8 mouse cellular contexts compared by ENCODE assay signal in the genomic region with DNA sequence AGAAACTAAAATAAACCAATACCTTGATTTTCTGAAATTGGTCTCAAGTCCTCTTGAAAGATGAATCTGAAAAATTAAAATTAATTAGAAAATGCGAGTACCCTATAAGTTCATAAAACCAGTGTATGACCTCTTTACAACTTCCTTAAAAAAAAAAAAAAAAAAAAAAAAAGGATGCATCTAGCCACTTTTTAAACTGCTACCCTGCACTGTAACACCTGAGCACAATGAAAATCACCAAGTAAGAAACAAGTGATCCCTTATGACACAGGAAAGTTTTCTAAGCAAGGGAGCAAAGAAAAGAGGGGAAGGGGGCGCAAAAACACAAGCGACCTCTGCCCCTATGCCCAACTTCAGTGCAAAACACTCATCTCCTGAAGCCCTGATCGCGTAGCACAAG. TPM values are rescaled to one million over a fixed set of nuclear protein-coding genes. Genes with fewer than 3 reads are reported as not detected.
DNase-seq lines count a peak whose midpoint lies in the region; ATAC-seq and TF ChIP-seq lines count a peak whose summit lies in the region.

No protein-coding gene starts in this region.

- peaks cover 38% of the 10 kb centered on the region for H3K79me2 ChIP-seq in myocyte (ENCODE audit: control insufficient read depth, insufficient read depth)

- H3K36me3 ChIP-seq in kidney, embryonic 16.5 days (ENCODE audit: insufficient read depth, low read length): peaks cover 16% of the 10 kb centered on the region; the same call in 1 of the 2 replicates
- peaks cover 28% of the 10 kb centered on the region for H3K36me3 ChIP-seq in embryonic facial prominence, embryonic 10.5 days (replicated peaks)
- H3K36me3 ChIP-seq in intestine, embryonic 15.5 days: 0 out of 2 replicates have a peak, but pooled peaks cover 4% of the 10 kb centered on the region
- peaks cover 4% of the 10 kb centered on the region for H3K36me3 ChIP-seq in myocyte (ENCODE audit: control insufficient read depth, insufficient read depth)

- peak overlapping the region; percentile 95 for H3K4me3 ChIP-seq in kidney, embryonic 16.5 days (ENCODE audit: low read length)
- H3K4me3 ChIP-seq in embryonic facial prominence, embryonic 10.5 days: peak overlapping the region; percentile 90
- peak overlapping the region; percentile 71 for H3K4me3 ChIP-seq in intestine, embryonic 15.5 days (replicated peaks)
- peak overlapping the region; percentile 65 for H3K4me3 ChIP-seq in myocyte

- whole genome bisulfite sequencing in kidney, embryonic 16.5 days: under 1% methylated on average over 5 of the region's 5 CpGs
- WGBS in embryonic facial prominence, embryonic 10.5 days: under 1% methylated on average over 5 of the region's 5 CpGs
- WGBS in intestine, embryonic 15.5 days: 2% methylated on average over 5 of the region's 5 CpGs

- TF ChIP-seq POLR2A in myocyte (IDR thresholded peaks at IDR 0.05; ENCODE audit: insufficient read length, low read depth): no peak

- no peak; the same call in 1 of the 2 replicates for ATAC-seq in kidney, embryonic 16.5 days (ENCODE audit: low FRiP score, low TSS enrichment)
- no peak; the same call in 1 of the 2 replicates for ATAC-seq in intestine, embryonic 15.5 days

- no peaks in the 10 kb centered on the region for H3K27me3 ChIP-seq in kidney, embryonic 16.5 days (ENCODE audit: insufficient read depth, low read length)
- H3K27me3 ChIP-seq in embryonic facial prominence, embryonic 10.5 days (replicated peaks; ENCODE audit: low read depth, poor library complexity, severe bottlenecking): no peaks in the 10 kb centered on the region
- H3K27me3 ChIP-seq in intestine, embryonic 15.5 days (replicated peaks): no peaks in the 10 kb centered on the region
- H3K27me3 ChIP-seq in myocyte (ENCODE audit: control insufficient read depth, insufficient read depth, insufficient read length): no peaks in the 10 kb centered on the region

- DNase-seq in kidney, postnatal 4 days: no peak
- DNase-seq in embryonic facial prominence, embryonic 10.5 days (ENCODE audit: low spot score): no peak
- no peak for DNase-seq in thymus, postnatal 14 days
- no peak for DNase-seq in gastrocnemius, postnatal 4 days (ENCODE audit: low spot score in 2 of 2)
- DNase-seq in thymus, postnatal 4 days: no peak

- no peaks in the 10 kb centered on the region for H3K9me3 ChIP-seq in kidney, embryonic 16.5 days (ENCODE audit: low read length)
- H3K9me3 ChIP-seq in embryonic facial prominence, embryonic 10.5 days: no peaks in the 10 kb centered on the region
- H3K9me3 ChIP-seq in intestine, embryonic 15.5 days: no peaks in the 10 kb centered on the region

- peak overlapping the region; percentile 62 for H3ac ChIP-seq in myocyte (ENCODE audit: control insufficient read depth, insufficient read length)

- H3K4me1 ChIP-seq in kidney, embryonic 16.5 days (ENCODE audit: insufficient read depth, low read length): peaks cover 13% of the 10 kb centered on the region
- peaks cover 22% of the 10 kb centered on the region for H3K4me1 ChIP-seq in embryonic facial prominence, embryonic 10.5 days
- H3K4me1 ChIP-seq in intestine, embryonic 15.5 days (replicated peaks): no peaks in the 10 kb centered on the region; the same call in 1 of the 2 replicates

- peak overlapping the region; percentile 82 for H3K27ac ChIP-seq in kidney, embryonic 16.5 days (ENCODE audit: low read length)
- peak overlapping the region; percentile 90 for H3K27ac ChIP-seq in embryonic facial prominence, embryonic 10.5 days (replicated peaks)
- H3K27ac ChIP-seq in intestine, embryonic 15.5 days: peak overlapping the region; percentile 86

- H3K9ac ChIP-seq in kidney, embryonic 16.5 days (replicated peaks; ENCODE audit: low read length): peak overlapping the region; percentile 94
- H3K9ac ChIP-seq in intestine, embryonic 15.5 days: peak overlapping the region; percentile 88

- H3K4me2 ChIP-seq in kidney, embryonic 16.5 days (replicated peaks; ENCODE audit: low read depth, low read length): peak overlapping the region; percentile 61
- H3K4me2 ChIP-seq in intestine, embryonic 15.5 days (replicated peaks): peak overlapping the region; percentile 61
- peak overlapping the region; percentile 80 for H3K4me2 ChIP-seq in myocyte (ENCODE audit: low read depth)

TF ChIP-seq in myocyte, 11 proteins besides CTCF, POLR2A, EP300 and RAD21:
- TF ChIP-seq SRF (IDR thresholded peaks at IDR 0.05; ENCODE audit: control insufficient read depth, insufficient read length, low read depth) (no peak), MYOG (IDR thresholded peaks at IDR 0.05; ENCODE audit: control insufficient read depth in 1 of 3, insufficient read depth in 1 of 3, insufficient read length in 2 of 3, low read depth in 2 of 3) (no peak), MAX (IDR thresholded peaks at IDR 0.05; ENCODE audit: low read depth) (no peak), USF1 (IDR thresholded peaks at IDR 0.05; ENCODE audit: low read depth) (no peak), REST (IDR thresholded peaks at IDR 0.05; ENCODE audit: insufficient read depth, insufficient read length) (no peak), POLR2AphosphoS2 (IDR thresholded peaks at IDR 0.05; ENCODE audit: insufficient read length, low read depth) (no peak), MYOD1 (IDR thresholded peaks at IDR 0.05; ENCODE audit: control insufficient read depth in 1 of 3, insufficient read length in 2 of 3, low read depth in 2 of 3) (no peak), CEBPB (IDR thresholded peaks at IDR 0.05; ENCODE audit: insufficient read depth, poor library complexity, severe bottlenecking) (no peak), TCF12 (IDR thresholded peaks at IDR 0.05; ENCODE audit: insufficient read depth, poor library complexity, severe bottlenecking) (no peak), TCF3 (IDR thresholded peaks at IDR 0.05; ENCODE audit: insufficient read length, low read depth) (no peak), E2F4 (IDR thresholded peaks at IDR 0.05; ENCODE audit: insufficient read depth) (no peak)

RNA-seq across cellular contexts. Expression of gene Cdkal1, which starts 0.6 kb away (rescaled TPM):
- polyA plus RNA-seq in kidney, embryonic 16.5 days (2015; fragmentation: Nextera tagmentation; extraction: Ambion mirVana): 31.3 and 35.1 TPM in 2 replicates
- 33.8 and 35.2 TPM in 2 replicates for polyA plus RNA-seq in embryonic facial prominence, embryonic 10.5 days (2016; fragmentation: Nextera tagmentation; extraction: Ambion mirVana)
- 26.0 and 30.4 TPM in 2 replicates for polyA plus RNA-seq in intestine, embryonic 15.5 days (2015; fragmentation: Nextera tagmentation; extraction: Ambion mirVana)
- 5.6 TPM for polyA plus RNA-seq in myocyte (2012; fragmentation: generic; extraction: Trizol)
- 10 to 100 TPM; 29.5 to 33.0 TPM for total RNA-seq in gastrocnemius, postnatal 4 days (2021)
